Mouse (Mus musculus) thymus, adult 2 months (tissue): Measurements from ENCODE around the gene Wnt4.

Experiments used
- CTCF ChIP-seq: fragments of 200-500 bp; IDR thresholded peaks from 2 replicates; pipeline ENCODE4 v1.5.1; 2012; ENCODE audit warnings: mild to moderate bottlenecking, control low read depth, low read length, moderate library complexity, borderline replicate concordance; ENCODE audit not compliant: control insufficient read depth, poor library complexity, insufficient read depth; ENCODE audit errors: extremely low read depth
- POLR2A ChIP-seq: fragments of 200-500 bp; IDR thresholded peaks from 2 replicates; pipeline ENCODE4 v1.6.1; 2012; ENCODE audit warnings: mild to moderate bottlenecking, low read length, control low read depth, moderate library complexity; ENCODE audit not compliant: control insufficient read depth, poor library complexity, insufficient read depth; ENCODE audit errors: extremely low read depth

DNA sequence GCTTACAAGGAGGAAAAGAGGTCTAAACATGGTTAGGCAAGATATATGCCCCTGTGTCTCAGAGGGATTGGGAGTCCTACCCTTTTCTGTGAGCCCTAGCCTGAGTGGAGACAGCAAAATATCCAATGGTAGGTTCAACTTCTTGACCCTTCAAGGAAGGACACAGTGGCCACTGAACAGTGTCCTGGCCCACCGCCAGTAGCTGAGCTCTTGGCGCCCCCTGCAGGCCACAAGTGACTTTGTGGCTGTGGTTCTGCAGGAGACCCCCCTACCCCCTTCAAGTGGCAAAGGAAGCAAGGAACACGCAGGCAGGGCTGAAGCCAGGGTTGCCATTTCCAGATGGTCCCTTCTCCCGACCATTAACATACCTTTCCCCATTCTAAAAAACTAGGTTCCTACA lies 10.5 kb downstream of the Wnt4 start:
- TF ChIP-seq POLR2A, result no peak
- TF ChIP-seq CTCF, result peak; percentile 86
